Mouse (Mus musculus): ENCODE data around the gene Adh5. TPM values are rescaled to one million over a fixed set of nuclear protein-coding genes. Genes with fewer than 3 reads are reported as not detected.
A peak's percentile ranks its signal among the peaks of the same experiment; 100 is the strongest.

The Adh5 gene
- total RNA-seq (2021), result 100 to 1,000 TPM; 209 TPM
- long read RNA-seq, experiment 1, transcript Adh5-201 (9 exons, 1,604 nt), result major isoform, 248 of 292 reads
- long read RNA-seq, experiment 1, partial matches to known transcripts, result 40 of 292 reads
- long read RNA-seq, experiment 1, other reads (novel, unspliced or antisense), result 4 of 292 reads
- long read RNA-seq, experiment 2, transcript Adh5-201 (9 exons, 1,604 nt), result major isoform, 130 of 177 reads
- long read RNA-seq, experiment 2, partial matches to known transcripts, result 42 of 177 reads
- long read RNA-seq, experiment 2, other reads (novel, unspliced or antisense), result 5 of 177 reads

GRCm38 (mm10) chr3:138442612-138443464 lies at the start of gene Adh5:
Gene Adh5 (plus strand): TSS chr3:138443093.
- DNase-seq, result peak; percentile 95

GRCm38 (mm10) chr3:138404872-138405271 lies 38.0 kb upstream of the Adh5 start:
- no peak for DNase-seq

GRCm38 (mm10) chr3:138405341-138405740 lies 37.6 kb upstream of the Adh5 start:
- DNase-seq, result peak; percentile 76

GRCm38 (mm10) chr3:138405840-138406239 lies 37.1 kb upstream of the Adh5 start:
- no peak for DNase-seq

DNA sequence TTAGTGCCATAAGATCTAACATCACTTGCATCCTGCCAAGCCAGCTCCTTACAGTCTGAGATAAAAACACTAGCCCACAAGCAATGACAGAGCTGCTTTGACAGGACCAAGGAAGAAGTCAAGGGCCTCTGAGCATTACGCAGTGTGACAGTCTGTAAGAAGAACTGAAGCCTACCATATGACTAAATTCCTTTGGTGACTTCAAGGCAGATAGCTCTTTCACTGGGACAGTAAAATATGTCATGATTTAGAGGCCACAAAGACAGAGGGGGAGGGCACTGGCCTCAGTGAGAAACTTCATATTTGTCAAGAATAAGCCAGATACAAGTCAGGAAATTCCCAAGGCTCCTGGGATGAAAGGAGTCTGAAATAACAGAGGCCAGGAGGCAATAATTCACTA lies 35.0 kb upstream of the Adh5 start:
- DNase-seq, result peak; percentile 27

DNA sequence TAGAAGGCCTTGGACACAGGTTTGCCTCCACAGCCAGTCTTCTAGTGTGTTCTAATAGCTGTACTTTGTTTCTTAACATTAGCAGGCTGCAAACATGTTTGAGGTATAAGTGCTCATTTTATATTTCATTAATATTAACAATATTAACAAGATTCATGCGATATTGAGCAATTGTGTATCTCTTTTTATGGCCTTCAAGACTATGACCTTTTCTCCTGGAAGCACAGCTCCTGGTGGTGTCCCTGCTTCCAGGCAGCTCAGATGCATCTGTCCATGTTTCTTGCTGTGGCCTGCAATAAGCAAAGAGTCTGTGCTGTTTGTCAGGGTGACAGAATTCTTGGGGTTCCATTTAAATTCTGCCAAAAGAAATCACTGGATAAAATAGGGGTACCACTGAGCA lies 33.3 kb upstream of the Adh5 start:
- no peak for DNase-seq

DNA sequence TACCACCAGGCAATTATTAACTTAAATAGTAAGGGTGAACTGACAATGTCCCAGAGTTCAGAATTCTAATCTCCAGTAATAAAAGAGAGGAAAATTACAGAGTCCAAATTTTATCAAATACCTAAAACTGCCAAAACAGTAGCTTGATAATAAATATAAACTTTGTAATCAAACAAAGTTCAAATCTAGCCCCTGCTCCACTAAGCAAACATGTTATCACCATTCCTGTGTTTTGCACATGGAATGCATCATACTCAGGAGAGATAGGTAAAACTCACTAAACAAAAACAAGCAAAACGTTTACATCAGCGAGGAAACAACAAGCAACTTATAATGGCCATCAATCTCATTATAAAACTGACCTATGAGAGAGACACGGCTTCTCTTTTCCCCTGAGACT lies 32.7 kb upstream of the Adh5 start:
- no peak for DNase-seq

DNA sequence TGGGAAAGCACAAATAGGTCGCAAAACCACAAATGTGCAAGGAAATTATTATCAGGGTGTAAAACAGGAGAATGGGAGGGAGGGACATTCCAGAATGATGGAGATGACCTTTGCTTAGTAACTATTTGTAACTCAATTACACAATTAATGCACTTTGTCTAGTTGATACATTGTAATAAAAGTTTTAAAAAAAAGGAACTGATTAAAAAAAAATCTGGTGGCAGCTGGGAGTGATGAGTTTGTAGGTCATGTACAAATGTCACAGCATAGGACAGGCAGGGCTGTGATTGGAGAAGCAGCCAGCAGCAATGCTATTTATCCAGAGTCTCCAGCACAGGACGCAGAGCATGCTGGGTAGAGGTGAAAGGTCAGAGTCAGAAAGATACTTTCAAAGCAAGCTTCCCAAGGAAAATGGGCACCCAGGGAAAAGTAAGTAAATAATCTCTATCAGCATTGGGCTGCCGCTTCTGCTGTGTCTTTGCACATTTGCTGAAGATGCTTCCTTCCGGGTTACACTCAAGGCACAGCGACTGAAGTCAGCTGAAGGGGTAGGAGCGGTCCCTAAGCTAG lies 27.7 kb upstream of the Adh5 start, which contains the start of gene Adh4:
Adh4 (plus strand) TSS at position 346 of the 570 bp plus-strand sequence.
- DNase-seq, result peak; percentile 39

- DNase-seq, result no peak
These were observed 23.5 kb upstream of the Adh5 start for GRCm38 (mm10) chr3:138419369-138419768.

- no peak for DNase-seq
These were observed 22.5 kb upstream of the Adh5 start for GRCm38 (mm10) chr3:138420385-138420784.

GRCm38 (mm10) chr3:138423664-138424063 lies 19.2 kb upstream of the Adh5 start:
- DNase-seq, result no peak

GRCm38 (mm10) chr3:138424247-138424646 lies 18.6 kb upstream of the Adh5 start:
- no peak for DNase-seq

GRCm38 (mm10) chr3:138430360-138430976 lies 12.4 kb upstream of the Adh5 start:
- DNase-seq, result no peak

GRCm38 (mm10) chr3:138431835-138432234 lies 11.1 kb upstream of the Adh5 start:
- no peak for DNase-seq

GRCm38 (mm10) chr3:138438716-138439115 lies 4.2 kb upstream of the Adh5 start:
- DNase-seq, result no peak

DNA sequence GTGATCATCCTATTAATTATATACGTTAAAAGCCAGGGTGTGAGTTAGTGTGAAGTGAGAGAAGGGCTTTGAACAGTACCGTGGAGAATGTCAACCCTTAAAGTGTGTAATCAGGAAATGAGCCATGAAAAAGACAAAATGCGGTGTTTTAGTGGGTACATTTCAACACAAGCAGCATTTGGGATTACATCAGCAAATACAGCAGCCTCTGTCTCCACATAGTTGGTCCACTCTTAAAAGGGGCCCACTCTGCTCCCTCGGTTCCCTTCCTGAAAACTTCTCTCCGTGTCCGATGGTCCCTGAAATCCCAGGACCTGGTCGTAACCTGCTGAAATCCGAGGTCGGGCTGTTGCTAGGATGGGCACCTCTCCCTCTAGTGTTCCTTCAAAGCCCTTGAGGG lies 690 bp upstream of the Adh5 start:
- no peak for DNase-seq

DNA sequence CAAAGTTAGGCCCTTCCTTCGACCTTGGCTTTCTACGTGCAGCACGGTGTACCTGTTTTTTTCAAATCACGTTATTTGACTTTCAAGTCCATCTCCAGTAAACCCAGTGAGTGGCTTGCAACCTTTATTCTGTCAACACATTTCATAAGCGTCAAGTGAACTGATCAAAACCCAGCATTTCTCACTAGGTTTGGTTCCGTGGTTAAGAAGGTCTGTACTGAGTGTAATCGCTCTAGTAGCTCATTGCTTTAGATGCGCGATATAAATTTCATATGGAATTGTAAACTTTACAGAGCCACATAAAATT lies 525 bp downstream of the Adh5 start:
- DNase-seq, result no peak

DNA sequence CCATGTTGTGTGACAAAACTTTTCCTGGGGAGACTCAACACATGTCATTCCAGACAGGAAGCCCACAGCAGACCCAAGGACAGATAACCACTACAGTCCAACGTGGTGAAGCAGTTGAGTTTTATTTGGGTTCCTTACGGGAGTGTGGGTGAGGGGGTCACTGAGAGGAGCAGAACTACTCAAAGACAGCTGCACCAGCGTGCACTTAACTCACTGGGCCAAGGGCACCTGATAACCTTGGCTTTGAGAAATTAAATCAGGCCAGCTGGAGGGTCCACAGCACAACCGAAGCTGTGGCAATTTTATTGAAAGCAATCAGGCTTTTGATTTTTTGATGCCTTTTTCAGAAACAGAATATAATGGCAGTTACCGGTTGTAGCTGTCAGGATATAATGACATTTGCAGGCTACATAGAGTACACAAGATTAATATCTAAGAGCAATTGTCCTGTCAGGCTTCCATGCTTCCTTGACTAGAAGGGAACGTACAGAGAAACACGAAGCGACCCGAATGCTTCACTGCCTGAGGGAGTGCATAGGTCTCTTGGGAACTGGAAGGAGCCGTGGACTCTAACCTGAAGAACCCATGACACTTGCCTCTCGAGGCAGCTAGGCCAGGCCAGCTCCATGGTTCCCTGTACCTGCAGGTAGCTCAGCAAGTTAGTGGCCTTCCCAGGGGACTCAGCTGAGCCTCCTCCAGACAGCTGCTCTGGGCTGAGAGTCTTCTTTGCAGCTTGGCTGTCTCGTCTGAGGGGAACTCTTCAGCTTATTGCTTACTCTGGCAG lies 5.4 kb downstream of the Adh5 start:
- no peak for DNase-seq

DNA sequence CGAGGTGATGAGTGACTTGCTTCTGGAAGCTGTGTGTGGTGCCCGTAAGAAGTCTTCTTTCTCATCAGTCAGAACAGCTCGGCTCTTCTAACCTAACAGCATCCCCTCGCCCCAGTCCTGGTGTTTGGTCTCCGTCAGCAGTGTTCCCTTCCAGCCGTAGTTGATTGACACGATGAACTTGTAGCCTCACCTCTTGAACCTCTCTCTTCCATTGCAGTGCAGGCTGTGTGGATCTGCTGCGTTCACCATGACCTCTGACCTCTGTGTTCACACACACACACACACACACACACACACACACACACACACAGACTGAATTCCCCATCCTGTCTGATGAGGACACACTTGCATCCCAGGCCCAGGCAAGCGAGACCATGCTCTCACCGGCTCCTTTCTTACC lies 9.3 kb downstream of the Adh5 start:
- DNase-seq, result no peak

DNA sequence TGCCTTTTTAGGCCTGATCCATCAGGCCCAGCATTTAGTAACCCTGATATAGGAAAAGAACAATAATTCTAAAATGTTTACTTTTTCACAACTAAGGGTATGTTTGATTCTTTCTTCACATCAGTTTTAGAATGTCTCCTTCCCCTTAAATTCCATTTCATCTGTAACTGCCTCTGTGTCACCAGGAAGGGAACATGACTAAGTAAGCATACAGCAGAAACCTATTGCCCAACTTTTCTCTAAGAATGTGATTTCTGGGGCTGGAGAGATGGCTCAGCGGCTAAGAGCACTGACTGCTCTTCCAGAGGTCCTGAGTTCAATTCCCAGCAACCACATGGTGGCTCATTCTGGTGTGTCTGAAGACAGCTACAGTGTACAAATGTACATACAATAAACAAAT lies 11.3 kb downstream of the Adh5 start:
- DNase-seq, result no peak

- no peak for DNase-seq
These were observed 12.0 kb downstream of the Adh5 start for GRCm38 (mm10) chr3:138454711-138455435.
